11 mouse cellular contexts compared by ENCODE assay signal in genomic region chr3:55461092-55461491, GRCm38 (mm10). TPM values are rescaled to one million over a fixed set of nuclear protein-coding genes. Genes with fewer than 3 reads are reported as not detected.
DNase-seq lines count a peak whose midpoint lies in the region; ATAC-seq and TF ChIP-seq lines count a peak whose summit lies in the region.
"Had no signal": no experiment of that assay in that cellular context is flagged by ENCODE, and none has a peak within 500 bp of the region (broad histone marks: within the 10 kb centered on the region; RNA-seq: fewer than 3 reads in every experiment).

No protein-coding gene starts in this region.

- no peaks in the 10 kb centered on the region for H3K36me3 ChIP-seq in forebrain, embryonic 11.5 days (ENCODE audit: control insufficient read depth, insufficient read depth, low read length)
- H3K36me3 ChIP-seq in hindbrain, embryonic 14.5 days (replicated peaks; ENCODE audit: control insufficient read depth, insufficient read depth): 0 out of 2 replicates have a peak, but pooled peaks cover 8% of the 10 kb centered on the region
- H3K36me3 ChIP-seq in midbrain, embryonic 16.5 days (ENCODE audit: control insufficient read depth, insufficient read depth, low read length): peaks cover 9% of the 10 kb centered on the region; the same call in 1 of the 2 replicates

- no peaks in the 10 kb centered on the region for H3K27me3 ChIP-seq in forebrain, embryonic 11.5 days (ENCODE audit: control insufficient read depth, insufficient read depth, low read length)
- H3K27me3 ChIP-seq in hindbrain, embryonic 14.5 days (ENCODE audit: control insufficient read depth, insufficient read depth, low read length): no peaks in the 10 kb centered on the region
- H3K27me3 ChIP-seq in midbrain, embryonic 16.5 days (ENCODE audit: control insufficient read depth, insufficient read depth, low read depth, low read length): no peaks in the 10 kb centered on the region

- no peaks in the 10 kb centered on the region for H3K9me3 ChIP-seq in forebrain, embryonic 11.5 days (ENCODE audit: control insufficient read depth, low read length)
- H3K9me3 ChIP-seq in hindbrain, embryonic 14.5 days (ENCODE audit: control insufficient read depth, low read length): no peaks in the 10 kb centered on the region
- no peaks in the 10 kb centered on the region for H3K9me3 ChIP-seq in midbrain, embryonic 16.5 days (replicated peaks; ENCODE audit: control insufficient read depth, low read length, poor library complexity, severe bottlenecking)

- H3K4me3 ChIP-seq in layer of hippocampus, adult 2 months: peak overlapping the region; percentile 60; the same call in 1 of the 2 replicates
- peak overlapping the region; percentile 11; the same call in 1 of the 2 replicates for H3K4me3 ChIP-seq in forebrain, embryonic 11.5 days (ENCODE audit: low read depth, low read length)
- H3K4me3 ChIP-seq in hindbrain, embryonic 14.5 days (replicated peaks; ENCODE audit: low read length): no peak overlapping the region
- peak overlapping the region; percentile 32; the same call in 1 of the 2 replicates for H3K4me3 ChIP-seq in midbrain, embryonic 16.5 days (ENCODE audit: low read depth, low read length)

- H3K4me2 ChIP-seq in forebrain, embryonic 11.5 days (ENCODE audit: low read depth, low read length, severe bottlenecking): peak overlapping the region; percentile 50
- peak overlapping the region; percentile 57 for H3K4me2 ChIP-seq in hindbrain, embryonic 14.5 days (replicated peaks)
- H3K4me2 ChIP-seq in midbrain, embryonic 16.5 days (ENCODE audit: low read length): peak overlapping the region; percentile 64

- ATAC-seq in forebrain, embryonic 11.5 days (replicated peaks; ENCODE audit: low FRiP score): peak; percentile 64
- ATAC-seq in hindbrain, embryonic 14.5 days (ENCODE audit: low FRiP score): no peak
- ATAC-seq in midbrain, embryonic 16.5 days: peak; percentile 36; the same call in 1 of the 2 replicates

- intact Hi-C loops in left cerebral cortex, postnatal 36 days (cut with DNase I): loop anchor here (1.0 kb wide), 1 partner anchor 10 kb away; no protein-coding TSS in a partner anchor

- H3K27ac ChIP-seq in layer of hippocampus, adult 2 months: peak overlapping the region; percentile 98
- no peak overlapping the region for H3K27ac ChIP-seq in forebrain, embryonic 11.5 days (ENCODE audit: low read depth, low read length)
- peak overlapping the region; percentile 78 for H3K27ac ChIP-seq in hindbrain, embryonic 14.5 days
- H3K27ac ChIP-seq in midbrain, embryonic 16.5 days (ENCODE audit: low read length): peak overlapping the region; percentile 91
- H3K27ac ChIP-seq: gastrocnemius, adult 2 months; liver, embryonic 14.5 days had no signal

- 43% methylated on average over 3 of the region's 3 CpGs for WGBS in forebrain, embryonic 11.5 days
- 44% methylated on average over 3 of the region's 3 CpGs for WGBS in hindbrain, embryonic 14.5 days
- WGBS in midbrain, embryonic 16.5 days: 39% methylated on average over 3 of the region's 3 CpGs

- no peak for TF ChIP-seq CTCF in layer of hippocampus, adult 2 months (conservative IDR thresholded peaks at IDR 0.05)

- no peak overlapping the region for H3K9ac ChIP-seq in forebrain, embryonic 11.5 days (ENCODE audit: low read length)
- 0 out of 2 replicates have a peak overlapping the region, but pooled peaks have one; percentile 55 for H3K9ac ChIP-seq in hindbrain, embryonic 14.5 days
- no peak overlapping the region; the same call in 1 of the 2 replicates for H3K9ac ChIP-seq in midbrain, embryonic 16.5 days (ENCODE audit: low read depth, low read length)
- H3K9ac ChIP-seq: liver, embryonic 14.5 days had no signal

- DNase-seq in layer of hippocampus, adult 2 months (ENCODE audit: low spot score in 2 of 2): no peak
- DNase-seq in layer of hippocampus, adult 18-20 months (ENCODE audit: low spot score in 2 of 2): no peak
- no peak for DNase-seq in forebrain, embryonic 11.5 days (ENCODE audit: low spot score)
- no peak for DNase-seq in hindbrain, embryonic 14.5 days (ENCODE audit: low spot score)
- no peak for DNase-seq in spleen, postnatal 36 days (ENCODE audit: low spot score in 2 of 2)
- no peak for DNase-seq in left cerebral cortex, postnatal 36 days (ENCODE audit: low spot score in 2 of 2)

- H3K4me1 ChIP-seq in forebrain, embryonic 11.5 days (replicated peaks; ENCODE audit: control insufficient read depth, insufficient read depth, low read length): peaks cover 3% of the 10 kb centered on the region; the same call in 1 of the 2 replicates
- peaks cover 20% of the 10 kb centered on the region; the same call in 1 of the 2 replicates for H3K4me1 ChIP-seq in hindbrain, embryonic 14.5 days (replicated peaks; ENCODE audit: control insufficient read depth, insufficient read depth, low read length)
- peaks cover 34% of the 10 kb centered on the region for H3K4me1 ChIP-seq in midbrain, embryonic 16.5 days (ENCODE audit: control insufficient read depth, insufficient read depth, low read length)

RNA-seq across cellular contexts. Expression of gene Gm21954, which starts 10.9 kb away (rescaled TPM):
- not detected for total RNA-seq in layer of hippocampus, adult 2 months (2021)
- total RNA-seq in layer of hippocampus, adult 18-20 months (2021): not detected
- polyA plus RNA-seq in forebrain, embryonic 11.5 days (2014; fragmentation: Nextera tagmentation; extraction: Ambion mirVana): not detected in 2 replicates
- not detected in 2 replicates for polyA plus RNA-seq in hindbrain, embryonic 14.5 days (2014; fragmentation: Nextera tagmentation; extraction: Ambion mirVana)
- not detected in 2 replicates for polyA plus RNA-seq in midbrain, embryonic 16.5 days (2015; fragmentation: Nextera tagmentation; extraction: Ambion mirVana)
- total RNA-seq in left cerebral cortex, postnatal 36 days (2021): not detected
- total RNA-seq: adrenal gland, postnatal 4 days; gastrocnemius, adult 2 months had no signal
- polyA plus RNA-seq: cortical plate, adult 2 months; liver, embryonic 14.5 days had no signal
